ENCODE assay signal across 15 mouse cellular contexts in genomic region chr5:91345681-91346080, GRCm38 (mm10). TPM values are rescaled to one million over a fixed set of nuclear protein-coding genes. Genes with fewer than 3 reads are reported as not detected.
"Had no signal": no experiment of that assay in that cellular context is flagged by ENCODE, and none has a peak within 500 bp of the region (broad histone marks: within the 10 kb centered on the region; RNA-seq: fewer than 3 reads in every experiment).

No protein-coding gene starts in this region.

- H3K27me3 ChIP-seq: limb, embryonic 13.5 days; midbrain, embryonic 15.5 days; neural tube, embryonic 13.5 days had no signal

- DNase-seq: kidney, postnatal 36 days; layer of hippocampus, adult 9-11 months; layer of hippocampus, postnatal 36 days; lung, adult 2 months; lung, postnatal 10 days; retina, postnatal 1 day; right cerebral cortex, postnatal 25 days had no signal

- H3K4me1 ChIP-seq: limb, embryonic 13.5 days; midbrain, embryonic 10.5 days; midbrain, embryonic 15.5 days; neural tube, embryonic 13.5 days had no signal

- H3K27ac ChIP-seq: kidney, postnatal 0 days; limb, embryonic 13.5 days; liver, embryonic 14.5 days; midbrain, embryonic 10.5 days; midbrain, embryonic 15.5 days; neural tube, embryonic 13.5 days; stomach, postnatal 0 days had no signal

- H3K4me3 ChIP-seq: limb, embryonic 13.5 days; midbrain, embryonic 10.5 days; midbrain, embryonic 15.5 days; neural tube, embryonic 13.5 days had no signal

RNA-seq across cellular contexts. Expression of gene Btc, which starts 57.1 kb away (rescaled TPM):
- total RNA-seq: megakaryocyte, adult 5-6 weeks had no signal
- polyA plus RNA-seq: neural tube, embryonic 13.5 days had no signal
